Mouse (Mus musculus): ENCODE results near the gene Cacna2d2.

Cacna2d2 gene

GRCm38 (mm10) chr9:107462907-107463306 is 63.5 kb downstream of the Cacna2d2 start:
- no peak for DNase-seq

- peak; percentile 88 to 92 for DNase-seq
Measured at GRCm38 (mm10) chr9:107463509-107463908, 64.1 kb downstream of the Cacna2d2 start.

GRCm38 (mm10) chr9:107464130-107464529 is 64.7 kb downstream of the Cacna2d2 start:
- DNase-seq, result no peak

- peak in 1 of 2 experiments; percentile 38 for DNase-seq
Measured at GRCm38 (mm10) chr9:107465657-107466056, 66.2 kb downstream of the Cacna2d2 start.

GRCm38 (mm10) chr9:107469213-107469795 is 69.9 kb downstream of the Cacna2d2 start:
- no peak for DNase-seq

GRCm38 (mm10) chr9:107470427-107470826 is 71.0 kb downstream of the Cacna2d2 start:
- no peak for DNase-seq

- DNase-seq, result no peak
Measured at GRCm38 (mm10) chr9:107474016-107474415, 74.6 kb downstream of the Cacna2d2 start.

- no peak for DNase-seq
Measured at GRCm38 (mm10) chr9:107478979-107479378, 79.6 kb downstream of the Cacna2d2 start.

GRCm38 (mm10) chr9:107479593-107479992 is 80.2 kb downstream of the Cacna2d2 start:
- no peak for DNase-seq

- no peak for DNase-seq
Measured at GRCm38 (mm10) chr9:107480477-107481069, 81.2 kb downstream of the Cacna2d2 start.

GRCm38 (mm10) chr9:107481340-107481739 is 81.9 kb downstream of the Cacna2d2 start:
- no peak for DNase-seq

GRCm38 (mm10) chr9:107482004-107482403 is 82.6 kb downstream of the Cacna2d2 start:
- no peak for DNase-seq

- no peak for DNase-seq
Measured at GRCm38 (mm10) chr9:107482770-107483169, 83.4 kb downstream of the Cacna2d2 start.

- DNase-seq, result no peak
Measured at GRCm38 (mm10) chr9:107483714-107484113, 84.3 kb downstream of the Cacna2d2 start.

GRCm38 (mm10) chr9:107484302-107484701 is 84.9 kb downstream of the Cacna2d2 start:
- peak; percentile 87 to 91 for DNase-seq

GRCm38 (mm10) chr9:107484766-107485165 is 85.4 kb downstream of the Cacna2d2 start:
- DNase-seq, result peak in 1 of 2 experiments; percentile 53

GRCm38 (mm10) chr9:107486086-107486485 is 86.7 kb downstream of the Cacna2d2 start:
- DNase-seq, result no peak

GRCm38 (mm10) chr9:107486507-107487225 is 87.3 kb downstream of the Cacna2d2 start:
- no peak for DNase-seq

- DNase-seq, result no peak
Measured at GRCm38 (mm10) chr9:107490146-107490545, 90.7 kb downstream of the Cacna2d2 start.

GRCm38 (mm10) chr9:107490625-107491024 is 91.2 kb downstream of the Cacna2d2 start:
- DNase-seq, result no peak

GRCm38 (mm10) chr9:107493511-107493910 is 94.1 kb downstream of the Cacna2d2 start:
- no peak for DNase-seq

- no peak for DNase-seq
Measured at GRCm38 (mm10) chr9:107494238-107494637, 94.8 kb downstream of the Cacna2d2 start.

- DNase-seq, result no peak
Measured at GRCm38 (mm10) chr9:107496359-107496758, 96.9 kb downstream of the Cacna2d2 start.

GRCm38 (mm10) chr9:107500708-107501286 is 101.4 kb downstream of the Cacna2d2 start:
- DNase-seq, result no peak

All from cerebellum, adult 18-20 months (tissue).